Mouse (Mus musculus): ENCODE measurements around the gene Akt1s1. TPM values are rescaled to one million over a fixed set of nuclear protein-coding genes. Genes with fewer than 3 reads are reported as not detected.
A peak's percentile ranks its signal among the peaks of the same experiment; 100 is the strongest.
"Not testable (repeated sequence)": the region's sequence is repeated elsewhere in the genome, so short reads cannot be mapped to it uniquely, and the experiment has no call there.

The Akt1s1 gene
- polyA plus RNA-seq, 1 experiment from 2014 or later, result 49.2 TPM

DNA sequence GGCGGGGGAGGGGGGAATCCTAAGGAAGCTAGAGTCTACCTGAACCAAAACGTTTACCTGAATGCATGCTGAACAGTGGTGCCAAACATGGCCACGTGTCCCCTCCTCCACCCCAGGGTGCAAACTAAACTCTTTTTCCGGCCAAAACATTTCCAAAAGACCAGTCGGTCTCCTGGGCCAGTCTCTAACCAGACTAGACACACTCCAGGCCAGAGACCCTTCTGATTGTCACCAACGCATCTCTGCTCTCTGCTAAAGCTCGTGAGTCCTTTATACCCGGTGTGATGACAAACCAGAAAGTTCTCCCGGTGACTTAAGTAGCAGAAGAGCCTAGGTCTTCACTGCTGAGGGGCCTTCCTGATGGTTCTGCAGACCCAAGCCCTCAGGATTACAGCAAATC, 19.0 kb downstream of the Akt1s1 start:
- no peak for DNase-seq (ENCODE audit: low spot score)

DNA sequence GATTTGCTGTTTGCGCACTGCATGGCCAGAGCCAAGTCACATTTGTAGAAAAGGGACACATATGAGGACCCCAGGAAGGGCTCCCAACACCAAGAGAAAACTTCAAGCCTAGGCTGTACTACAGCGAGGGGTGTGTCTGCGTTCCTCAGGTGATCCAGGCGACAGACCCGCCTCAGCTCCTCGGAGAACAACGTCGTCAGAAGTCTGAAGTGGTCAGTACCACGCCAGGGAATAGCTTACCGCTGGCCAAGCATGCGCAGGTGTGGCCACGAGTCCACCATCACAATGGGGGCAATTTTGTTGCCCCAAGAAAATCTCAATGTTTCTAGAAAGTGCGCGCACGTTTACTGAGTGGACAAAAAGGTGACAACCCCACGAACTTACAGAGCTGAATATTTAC, 19.7 kb downstream of the Akt1s1 start:
- no peak for DNase-seq (ENCODE audit: low spot score)

DNA sequence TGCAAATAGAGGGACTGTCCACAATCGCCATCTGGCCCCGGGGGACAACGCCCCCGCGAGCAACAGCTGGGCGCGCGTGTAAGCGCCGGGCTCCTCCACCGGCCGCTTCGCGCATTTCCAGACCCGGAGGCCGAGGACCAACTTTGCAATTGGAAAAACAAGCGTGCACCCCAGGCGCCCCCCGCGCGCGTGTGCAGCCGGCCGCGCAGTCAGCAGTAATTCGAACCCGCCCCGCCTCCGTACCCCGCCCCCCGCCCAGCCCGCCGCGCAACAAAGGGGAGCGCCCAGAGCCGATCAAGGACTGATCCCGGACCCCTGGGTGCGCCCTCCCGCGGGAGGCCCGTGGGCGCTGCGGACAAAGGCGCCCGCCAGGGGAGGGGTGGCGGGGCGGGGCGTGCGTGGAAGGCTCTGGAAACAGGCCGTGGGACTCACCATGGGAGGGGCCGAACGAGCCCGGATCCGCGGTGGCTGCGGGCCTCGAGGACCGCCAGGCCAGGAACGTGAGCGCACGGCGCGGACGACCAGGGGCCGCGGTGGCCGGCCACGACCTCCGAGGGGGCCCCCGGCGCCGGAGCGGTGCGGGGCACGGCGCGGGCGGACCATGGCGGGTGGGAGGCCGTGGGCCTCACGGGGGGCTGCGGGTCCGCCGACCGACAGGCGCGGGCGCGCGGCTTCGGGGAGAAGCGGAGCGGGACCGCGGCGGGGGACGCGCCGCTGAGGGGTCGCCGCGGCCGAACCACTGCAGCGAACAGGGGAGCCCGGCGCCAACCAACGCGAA, 20.3 kb downstream of the Akt1s1 start:
- peak; percentile 47 for DNase-seq (ENCODE audit: low spot score)

DNA sequence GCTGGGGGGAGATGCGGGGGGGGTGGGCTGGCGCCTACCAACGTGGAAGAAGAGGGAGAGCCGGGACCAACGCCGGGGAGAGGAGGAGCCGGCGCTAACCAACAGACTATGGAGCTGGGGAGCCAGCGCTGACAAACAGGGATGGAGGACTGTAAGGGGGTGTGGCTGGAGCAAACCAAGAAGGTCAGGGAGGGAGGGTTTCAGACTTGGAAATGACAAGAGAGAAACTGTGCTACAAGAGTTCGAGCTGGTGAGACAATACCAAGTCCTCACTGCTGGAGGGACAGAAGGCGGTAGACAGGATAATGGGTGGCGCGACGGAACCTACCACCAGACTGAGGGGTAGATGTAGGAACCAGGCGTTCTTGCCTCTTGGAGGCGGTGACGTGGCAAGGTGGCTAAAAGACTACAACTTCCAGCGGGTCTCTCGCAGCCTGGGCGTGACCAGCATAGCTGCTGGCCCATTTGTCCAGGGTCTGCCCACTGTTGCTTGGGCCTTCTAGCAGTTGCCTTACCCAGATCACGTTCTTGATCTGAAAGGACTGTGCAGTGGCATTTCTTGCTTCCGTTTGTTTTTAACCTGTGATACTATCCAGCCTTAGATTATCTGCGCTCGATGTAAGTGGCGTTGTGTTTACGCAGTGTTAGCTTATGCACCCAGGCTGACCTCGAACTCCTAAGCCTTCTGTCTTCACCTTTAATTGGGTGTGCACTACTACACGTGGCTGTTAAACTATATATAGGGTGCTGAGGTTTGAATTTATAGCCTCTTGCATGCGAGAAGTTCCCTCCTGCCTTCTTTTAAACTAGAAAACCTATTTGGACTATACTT, 21.1 kb downstream of the Akt1s1 start, which contains the start of gene Ptov1:
Gene Ptov1 (minus strand): TSS at position 92 of the 832 bp plus-strand sequence.
- peak; percentile 93 for DNase-seq (ENCODE audit: low spot score)

DNA sequence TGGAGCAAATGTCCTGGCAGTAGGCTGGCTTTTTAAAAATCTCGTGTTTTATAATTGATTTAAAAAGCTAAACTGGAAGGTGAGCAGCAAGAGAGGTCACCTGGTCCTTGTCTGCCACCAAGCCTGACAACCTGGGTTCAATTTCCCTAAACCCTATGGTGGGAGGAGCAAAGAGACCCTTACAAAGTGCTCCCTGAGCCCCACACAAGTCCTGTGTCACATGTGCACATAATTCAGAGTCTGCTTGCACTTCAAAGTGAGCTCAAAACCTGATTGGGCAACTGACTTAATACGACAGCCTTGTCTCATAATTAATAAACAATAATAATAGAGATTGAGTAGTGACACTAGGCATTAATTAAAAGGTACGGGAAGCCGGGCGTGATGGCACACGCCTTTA, 21.8 kb downstream of the Akt1s1 start:
- DNase-seq (ENCODE audit: low spot score), result no peak

DNA sequence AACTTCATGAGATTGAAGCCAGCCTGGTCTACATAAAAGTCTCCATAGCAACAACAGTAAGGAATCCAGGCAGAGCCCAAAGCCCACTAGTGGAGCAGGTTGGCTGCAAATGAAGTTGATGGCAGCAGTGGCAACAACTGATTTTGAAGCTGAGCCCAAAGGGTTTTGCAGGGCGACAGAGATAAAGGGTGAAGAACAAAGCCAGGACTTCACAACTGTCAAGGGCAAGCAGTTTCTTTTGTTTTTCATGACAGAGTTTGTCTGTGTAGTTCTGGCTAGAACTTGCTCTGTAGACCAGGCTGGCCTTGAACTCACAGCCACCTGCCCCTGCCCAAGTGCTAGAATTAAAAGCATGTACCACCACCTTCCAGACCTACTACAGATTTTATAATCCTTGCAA, 22.4 kb downstream of the Akt1s1 start:
- DNase-seq (ENCODE audit: low spot score), result no peak

DNA sequence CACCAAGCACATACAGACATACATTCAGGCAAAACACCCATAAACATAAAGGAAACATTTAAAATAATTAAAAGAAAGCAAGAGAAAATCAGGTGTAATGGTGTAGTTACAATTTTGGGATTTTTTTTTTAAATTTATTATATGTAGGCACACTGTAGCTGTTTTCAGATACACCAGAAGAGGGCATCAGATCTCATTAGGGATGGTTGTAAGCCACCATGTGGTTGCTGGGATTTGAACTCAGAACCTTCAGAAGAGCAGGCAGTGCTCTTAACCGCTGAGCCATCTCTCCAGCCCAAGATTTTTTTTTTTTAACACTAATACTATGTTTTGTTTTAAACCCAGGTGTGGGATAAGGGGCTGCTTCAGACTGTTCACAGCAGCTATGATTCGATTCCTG, 23.0 kb downstream of the Akt1s1 start:
- DNase-seq (ENCODE audit: low spot score), result not testable (repeated sequence)

DNA sequence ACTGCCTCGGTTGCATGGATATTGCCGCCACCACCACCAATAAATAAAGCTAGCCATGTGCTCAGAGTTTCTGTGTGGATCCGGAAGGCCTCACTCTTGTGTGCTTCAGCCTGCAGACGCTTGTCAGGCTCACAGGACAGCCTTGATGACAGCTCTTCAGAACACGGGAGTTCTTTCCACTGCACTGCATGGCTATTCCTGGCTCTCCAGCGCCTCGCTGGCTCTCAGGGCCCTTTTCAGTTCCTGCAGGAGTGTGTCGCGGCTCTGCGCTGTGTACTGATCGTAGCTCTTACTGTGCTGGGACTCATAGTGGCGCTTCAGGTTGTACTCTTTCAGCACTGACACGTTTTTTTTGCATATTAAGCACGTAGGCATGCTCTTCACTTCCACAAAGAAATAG, 29.0 kb downstream of the Akt1s1 start:
- no peak for DNase-seq (ENCODE audit: low spot score)

DNA sequence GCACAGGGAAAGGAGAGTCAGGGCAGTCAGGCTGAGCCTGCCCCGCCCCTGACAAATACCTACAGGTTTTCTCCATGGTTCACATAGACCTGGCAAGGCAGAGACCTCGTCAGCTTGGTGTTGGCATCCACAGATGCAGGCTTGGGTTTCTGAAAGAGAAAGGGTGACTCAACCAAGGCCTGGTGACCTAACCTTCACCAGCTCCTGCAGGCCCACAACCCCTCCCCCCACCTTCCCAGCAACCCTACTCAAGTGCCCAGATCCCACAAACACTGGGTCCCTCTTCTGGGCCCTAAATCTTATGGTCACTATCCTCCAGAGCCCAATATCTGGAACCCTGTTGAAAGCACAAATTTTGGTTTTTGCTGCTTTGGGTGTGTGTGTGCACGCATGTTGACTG, 34.2 kb downstream of the Akt1s1 start:
- DNase-seq (ENCODE audit: low spot score), result no peak

DNA sequence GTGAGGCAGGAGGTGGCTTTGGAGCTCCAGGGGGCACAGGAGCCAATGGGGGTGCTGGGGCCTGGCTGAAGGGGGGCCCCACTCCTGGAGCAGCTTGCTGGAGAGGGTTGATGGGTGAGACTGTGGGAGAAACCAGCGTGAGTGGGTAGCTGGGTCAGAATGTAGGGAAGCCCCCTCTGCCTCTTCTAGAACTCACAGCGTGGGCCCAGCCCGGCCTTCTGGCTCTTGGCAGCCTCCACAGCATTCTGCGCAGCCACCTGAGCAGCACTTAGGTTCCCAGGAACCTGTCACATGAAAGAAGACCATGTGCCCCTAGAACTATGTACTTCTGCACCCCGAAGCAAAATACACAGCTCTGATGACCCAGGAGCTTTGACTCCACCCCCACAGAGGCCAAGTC, 35.8 kb downstream of the Akt1s1 start:
- no peak for DNase-seq (ENCODE audit: low spot score)

DNA sequence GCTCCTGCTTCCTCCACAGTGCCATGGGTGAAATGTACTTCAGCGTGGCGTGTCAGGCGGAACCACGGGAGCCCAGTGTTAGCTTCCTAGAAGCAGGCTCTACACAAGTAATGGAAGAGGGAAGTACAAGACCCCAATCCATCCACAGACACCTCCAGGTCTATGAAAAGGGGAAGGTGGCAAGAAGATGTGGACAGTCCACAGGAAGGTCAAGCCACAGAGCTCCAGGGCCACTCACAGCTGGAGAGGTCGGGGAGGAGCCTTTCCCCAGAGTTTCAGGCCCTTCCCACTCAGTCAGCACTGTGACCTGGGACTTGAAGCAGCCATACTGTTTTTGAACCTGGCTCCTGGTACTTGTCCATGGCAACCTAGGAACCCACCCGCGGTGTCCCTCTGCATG, 38.2 kb downstream of the Akt1s1 start:
- DNase-seq (ENCODE audit: low spot score), result no peak

DNA sequence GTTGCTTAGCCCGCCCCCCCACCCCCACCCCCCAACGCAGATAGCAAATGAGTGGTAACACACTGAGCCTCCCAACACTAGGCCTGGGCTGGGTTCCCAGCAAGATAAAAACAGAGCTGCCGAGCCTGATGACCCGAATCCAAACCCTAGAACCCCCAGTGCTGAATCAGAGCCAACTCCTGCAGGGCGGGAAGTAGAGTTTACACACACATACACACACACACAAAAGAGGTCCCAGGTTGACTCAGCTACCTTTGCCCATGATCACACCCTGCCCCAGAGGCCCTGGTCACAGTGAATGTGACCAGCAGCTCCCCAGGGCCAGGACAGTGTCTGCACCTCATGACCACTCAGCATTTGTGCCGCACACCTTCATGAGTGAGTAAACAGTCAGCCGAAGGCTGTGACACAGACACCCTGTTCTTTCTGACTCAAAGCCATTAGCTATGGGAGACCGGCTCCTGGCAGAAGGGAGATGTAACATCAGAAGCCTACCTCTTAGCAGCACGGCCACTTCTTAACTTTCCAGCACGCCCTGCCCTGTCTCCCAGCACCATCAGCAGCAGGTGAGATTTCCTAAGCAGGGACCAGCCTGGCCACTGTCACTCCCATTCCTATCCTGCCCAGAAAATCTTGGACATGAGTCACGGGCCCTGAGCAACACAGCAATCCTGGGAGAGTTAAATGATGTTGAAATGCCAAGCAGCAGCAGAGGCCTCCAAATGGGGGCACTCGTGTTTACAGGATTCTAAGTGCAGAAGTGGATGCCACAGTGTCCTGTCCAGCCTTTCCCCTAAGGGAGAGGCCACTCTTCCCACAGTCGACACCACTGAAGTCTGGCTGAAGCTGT, 39.7 kb downstream of the Akt1s1 start:
- no peak for DNase-seq (ENCODE audit: low spot score)

DNA sequence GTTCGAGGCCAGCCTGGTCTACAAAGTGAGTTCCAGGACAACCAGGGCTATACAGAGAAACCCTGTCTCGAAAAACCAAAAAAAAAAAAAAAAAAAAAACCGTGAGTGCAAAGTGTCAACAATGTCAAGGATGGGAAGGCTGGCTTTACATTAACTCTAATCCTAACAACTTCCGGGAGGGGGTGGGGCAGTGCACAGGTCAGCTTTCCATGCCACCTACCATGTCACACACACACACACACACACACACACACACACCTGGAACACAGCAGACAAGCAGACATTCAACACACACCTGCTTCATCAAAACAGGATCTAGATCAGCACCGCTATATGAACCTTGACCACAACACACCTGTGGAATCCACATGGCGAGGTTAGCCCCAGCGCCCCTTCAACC, 41.4 kb downstream of the Akt1s1 start:
- DNase-seq (ENCODE audit: low spot score), result no peak

DNA sequence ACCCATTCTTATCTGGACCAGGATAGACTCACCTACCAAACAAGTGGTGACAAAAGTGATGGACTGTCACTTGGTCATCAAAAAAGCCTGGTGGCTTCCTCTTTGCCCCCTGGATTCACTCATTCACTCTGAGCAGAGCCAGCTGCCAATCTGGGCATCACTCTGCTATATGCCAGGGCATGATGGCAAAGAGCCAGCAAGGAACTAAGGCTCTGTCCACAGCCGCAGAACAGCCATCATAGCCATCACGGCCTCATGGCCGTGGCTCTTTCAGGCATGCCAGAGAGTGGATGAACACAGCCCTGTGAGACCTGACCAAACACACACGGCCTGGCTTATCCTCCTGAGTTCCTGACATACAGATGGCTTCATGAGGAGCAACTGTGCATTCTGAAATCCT, 41.9 kb downstream of the Akt1s1 start:
- DNase-seq (ENCODE audit: low spot score), result no peak

DNA sequence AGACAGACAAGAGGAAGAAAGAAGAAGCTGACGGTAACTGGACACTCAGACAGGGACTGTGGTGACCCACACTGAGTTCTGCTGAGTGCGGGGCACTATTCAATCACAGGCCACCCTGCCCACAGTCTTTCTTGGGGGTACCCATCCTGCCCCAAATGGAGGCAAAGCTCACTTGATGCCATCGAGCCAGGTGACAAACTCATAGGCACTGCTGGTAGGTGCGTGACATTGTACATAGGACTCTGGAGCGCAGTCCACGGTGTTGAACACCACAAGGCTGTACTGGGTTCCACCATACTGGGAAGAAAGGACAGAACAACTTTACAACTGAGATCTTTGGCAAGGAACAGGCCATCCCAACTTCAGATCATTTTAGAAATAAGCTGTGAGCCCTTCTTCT, 42.8 kb downstream of the Akt1s1 start:
- DNase-seq (ENCODE audit: low spot score), result peak; percentile 16

DNA sequence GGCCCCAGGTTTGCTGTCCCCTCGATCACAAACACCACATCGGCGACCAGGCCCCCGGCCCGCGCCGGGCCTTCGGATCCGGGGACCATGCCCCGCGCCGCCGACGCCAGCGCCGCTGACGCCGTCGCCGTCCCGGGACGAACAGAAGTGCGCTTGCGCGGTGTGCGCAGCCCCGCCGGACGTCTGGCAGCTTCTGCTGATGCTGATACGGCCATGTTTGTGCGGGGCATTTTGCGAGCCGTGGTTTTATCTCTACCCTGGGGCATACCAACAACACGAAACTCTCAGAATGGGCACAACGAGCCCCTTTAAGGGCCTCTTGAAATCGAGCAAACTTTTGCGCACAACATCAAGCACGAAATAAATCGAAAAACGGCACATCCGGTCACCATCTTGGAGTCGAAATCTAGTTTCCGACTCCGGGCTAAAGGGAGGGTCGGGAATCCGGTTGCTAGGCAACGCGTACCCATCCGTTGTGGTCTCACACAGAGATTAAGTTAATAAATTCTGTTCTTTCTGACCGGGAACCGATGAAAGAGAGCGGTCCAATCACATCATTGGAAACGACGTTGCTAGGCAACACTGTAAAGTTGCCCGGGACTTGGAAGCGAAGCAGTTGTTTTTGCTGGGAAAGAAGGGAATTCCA, 43.6 kb downstream of the Akt1s1 start, which contains the start of gene Med25:
Gene Med25 (minus strand): TSS at position 437 of the 646 bp plus-strand sequence.
- peak; percentile 90 for DNase-seq (ENCODE audit: low spot score)

DNA sequence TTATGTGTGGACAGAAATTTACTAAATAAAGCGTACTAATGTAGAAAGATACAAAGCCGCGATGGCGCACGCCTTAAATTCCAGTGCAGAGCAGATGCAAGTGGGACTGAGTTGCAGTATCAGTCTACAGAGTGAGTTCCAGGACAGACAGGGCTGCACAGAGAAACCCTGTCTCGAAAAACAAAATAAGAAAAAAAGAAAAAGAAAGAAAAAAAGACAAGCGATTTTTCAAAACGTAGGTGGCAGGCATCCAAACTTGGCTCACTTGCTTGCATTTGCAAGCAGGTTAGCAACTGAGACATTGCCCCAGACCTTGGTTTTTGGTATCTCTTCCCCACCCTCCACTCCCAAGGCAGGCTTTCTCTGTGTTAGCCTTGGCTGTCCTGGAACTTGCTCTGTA, 44.4 kb downstream of the Akt1s1 start:
- DNase-seq (ENCODE audit: low spot score), result no peak

DNA sequence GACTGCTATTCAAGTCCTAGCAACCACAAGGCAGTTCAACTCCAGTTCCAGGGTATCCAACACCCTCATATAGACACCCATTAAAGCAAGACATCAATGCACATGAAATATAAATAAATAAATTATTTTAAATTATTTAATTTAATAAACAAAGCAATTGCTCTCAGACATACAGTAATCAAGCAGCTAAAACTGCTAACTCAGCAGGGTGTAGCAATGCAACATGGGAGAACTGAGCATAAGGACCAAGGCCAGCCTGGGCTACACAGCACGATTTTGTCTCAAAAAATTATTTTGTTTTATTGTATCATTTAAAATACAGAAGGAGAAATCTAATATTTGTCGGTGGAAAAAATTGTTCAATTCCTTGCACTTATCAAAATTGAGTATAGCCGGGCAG, 45.4 kb downstream of the Akt1s1 start:
- no peak for DNase-seq (ENCODE audit: low spot score)

DNA sequence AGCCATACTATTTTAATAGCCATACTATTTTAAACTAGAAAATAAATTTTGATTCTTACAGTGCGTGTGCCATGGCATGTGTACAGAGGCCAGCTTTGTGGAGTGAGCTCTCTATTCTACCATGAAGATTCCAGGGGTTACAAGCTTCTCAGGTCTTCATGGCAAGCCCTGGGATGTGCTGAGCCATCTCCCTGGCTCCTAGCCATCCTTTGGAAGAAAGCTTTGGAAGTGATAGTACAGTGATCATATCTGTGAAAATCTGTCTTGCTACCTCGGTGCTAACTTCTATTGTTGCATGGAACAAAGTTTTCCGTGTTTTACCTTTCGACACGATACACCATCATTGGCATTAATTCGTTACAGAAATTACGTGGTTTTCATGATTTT, 46.4 kb downstream of the Akt1s1 start:
- DNase-seq (ENCODE audit: low spot score), result no peak

DNA sequence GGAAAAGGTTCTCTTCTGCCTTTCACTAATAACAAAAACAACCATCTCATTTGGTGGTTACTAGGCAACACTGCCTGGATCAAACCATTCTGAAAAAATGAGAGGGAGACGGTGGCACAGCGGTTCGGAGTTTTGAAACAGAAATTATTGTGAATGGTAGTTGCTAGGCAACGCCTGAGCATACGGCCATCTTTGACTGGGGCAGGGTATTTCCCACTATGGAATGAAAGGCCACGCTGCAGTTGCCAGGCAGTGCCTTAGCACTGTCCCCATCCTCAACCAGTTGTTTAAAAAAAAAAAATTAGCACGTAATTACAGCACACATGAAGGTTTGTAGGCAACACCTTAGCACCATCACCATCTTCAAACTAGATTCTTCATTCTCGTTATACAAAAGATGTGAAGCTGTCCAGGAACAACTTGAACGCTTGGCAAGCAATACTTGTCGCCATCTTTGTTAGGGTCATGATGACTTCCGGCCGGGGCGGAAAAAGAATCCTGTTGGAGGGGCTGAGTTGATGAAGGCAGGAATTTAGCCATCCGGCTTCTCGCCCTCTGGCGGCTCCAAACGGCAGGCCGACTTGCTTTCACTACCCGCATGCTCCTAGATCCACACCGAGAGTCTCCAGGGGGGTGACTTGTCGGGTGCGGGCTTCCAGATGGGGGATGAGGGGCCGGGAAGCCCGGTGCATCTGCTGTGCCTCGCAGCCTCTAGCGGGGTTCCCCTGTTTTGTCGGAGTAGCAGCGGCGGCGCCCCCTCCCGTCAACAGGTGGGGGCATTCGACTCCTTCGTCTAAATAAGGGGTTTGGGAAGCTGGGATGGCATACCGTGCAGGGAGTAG, 47.0 kb downstream of the Akt1s1 start, which contains the start of gene Fuz:
Gene Fuz (plus strand): TSS at position 487 of the 842 bp plus-strand sequence.
- peak; percentile 92 for DNase-seq (ENCODE audit: low spot score)

All from thymus, postnatal 0 days (tissue).